Mouse (Mus musculus) frontal cortex, adult 2 months (tissue): ENCODE measurements at regions not wholly inside any gene's neighbourhood (a gene's known extent, or its start where the extent isn't known, plus 50 kb on each side); places are given as distances from the start of the nearest gene placed in this dataset.
"Not testable (repeated sequence)": the region's sequence is repeated elsewhere in the genome, so short reads cannot be mapped to it uniquely, and the experiment has no call there.

Experiments
- DNase-seq, 2 experiments: peaks; one replicate each; pipeline ENCODE4 v3.0.0; 2022; ENCODE audit warnings: low spot score in 1 of 2; ENCODE audit errors: extremely low spot score in 1 of 2

- no peak for DNase-seq
Observed at GRCm38 (mm10) chr3:31508471-31508870, 198.3 kb upstream of the Slc7a14 start.

DNA sequence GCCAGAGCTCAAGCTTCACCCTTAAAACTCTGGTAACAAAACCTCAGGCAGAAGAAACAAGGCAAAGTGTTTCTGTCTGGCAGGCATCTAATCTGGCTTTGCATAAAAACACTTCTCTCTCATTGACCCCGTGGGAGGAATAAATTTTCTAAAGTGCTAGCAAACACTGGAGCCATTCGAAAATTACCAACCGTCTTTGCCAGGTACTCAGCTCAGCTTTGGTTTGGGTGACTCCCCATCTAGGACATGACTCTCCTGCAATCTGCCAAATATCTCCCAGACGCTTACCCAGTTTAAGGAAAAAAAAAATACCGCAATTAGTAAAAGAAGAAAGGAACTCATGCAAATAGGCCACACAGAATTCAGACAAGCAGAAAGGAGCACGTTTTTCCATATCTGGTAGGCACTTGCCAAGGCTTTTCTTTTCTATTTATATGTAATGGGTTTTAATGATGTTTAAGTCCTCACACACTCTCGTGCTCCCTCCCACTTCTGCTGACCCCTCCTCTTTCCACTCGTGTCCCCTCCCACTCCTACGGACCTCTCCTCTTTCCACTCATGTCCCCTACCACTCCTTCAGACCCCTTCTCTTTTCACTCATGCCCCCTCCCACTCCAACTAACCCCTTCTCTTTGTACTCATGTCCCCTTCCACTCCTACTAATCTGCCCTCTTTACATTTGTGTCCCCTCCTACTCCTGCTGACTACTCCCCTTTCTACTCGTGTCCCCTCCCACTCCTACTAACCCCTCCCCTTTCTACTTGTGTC lies 189.2 kb upstream of the Slc7a14 start:
- DNase-seq = peak in 1 of 2 experiments; percentile 28

DNA sequence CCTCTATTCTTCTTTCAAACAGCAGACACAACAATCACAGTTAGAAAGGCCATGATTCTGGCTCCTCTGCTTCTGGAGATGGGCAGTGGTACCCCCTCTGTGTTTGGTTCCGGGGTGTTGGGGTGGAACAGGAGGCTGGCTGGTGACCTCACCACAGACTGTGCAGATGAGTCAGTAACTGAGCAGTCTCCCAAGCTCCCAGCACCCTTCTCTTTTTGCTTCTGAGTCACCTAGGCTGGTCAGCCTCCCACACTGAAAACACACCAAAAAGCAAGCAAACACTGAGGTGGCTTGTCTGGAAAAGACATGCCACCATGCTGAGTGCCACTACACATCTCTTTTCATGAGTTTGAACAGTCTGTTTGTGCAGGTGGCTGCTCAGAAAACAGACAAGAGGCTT lies 185.1 kb upstream of the Slc7a14 start:
- DNase-seq = peak in 1 of 2 experiments; percentile 6

- no peak for DNase-seq
Observed at GRCm38 (mm10) chr3:31494706-31495105, 184.5 kb upstream of the Slc7a14 start.

GRCm38 (mm10) chr3:31491736-31492135 lies 181.6 kb upstream of the Slc7a14 start:
- DNase-seq = not testable (repeated sequence)

DNA sequence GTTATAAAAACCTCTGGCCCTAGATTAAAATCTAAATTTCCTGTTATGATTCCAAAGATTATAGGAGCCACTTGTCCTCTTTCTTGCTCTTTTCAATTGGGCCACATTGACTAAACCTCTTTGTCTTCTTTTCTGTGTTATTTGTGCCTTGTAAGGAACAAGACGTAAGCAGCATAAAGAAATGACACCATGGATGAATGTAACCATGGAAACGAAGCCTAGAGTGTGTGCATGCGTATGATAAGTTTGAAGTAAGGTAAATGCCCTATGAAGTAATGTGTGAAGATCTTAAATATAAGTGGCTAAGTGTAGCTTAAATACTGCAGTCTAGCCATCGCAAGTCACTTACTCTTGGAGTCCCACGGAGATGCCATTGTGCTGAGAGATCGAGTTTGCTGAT lies 177.4 kb upstream of the Slc7a14 start:
- no peak for DNase-seq

DNA sequence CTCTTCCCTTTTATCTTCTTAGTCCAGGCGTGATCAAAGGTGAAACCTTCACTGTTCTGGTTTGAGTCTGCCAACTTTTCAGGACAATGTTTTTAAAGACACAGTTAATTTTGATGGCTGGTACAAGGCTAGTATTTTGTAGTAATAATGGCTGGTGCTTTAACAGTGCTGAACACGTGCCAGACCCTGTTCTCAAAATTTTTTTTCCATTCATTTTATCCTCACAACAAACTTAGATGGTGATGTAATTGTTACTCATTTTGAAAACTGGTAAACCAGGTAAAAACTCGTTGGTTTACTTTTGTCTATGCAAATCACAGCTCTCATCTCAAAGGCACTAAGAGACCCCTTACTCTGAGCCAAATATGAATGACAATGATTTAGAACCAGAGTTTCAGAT lies 171.8 kb upstream of the Slc7a14 start:
- no peak for DNase-seq

GRCm38 (mm10) chr3:31467882-31468281 lies 157.7 kb upstream of the Slc7a14 start:
- DNase-seq = no peak

DNA sequence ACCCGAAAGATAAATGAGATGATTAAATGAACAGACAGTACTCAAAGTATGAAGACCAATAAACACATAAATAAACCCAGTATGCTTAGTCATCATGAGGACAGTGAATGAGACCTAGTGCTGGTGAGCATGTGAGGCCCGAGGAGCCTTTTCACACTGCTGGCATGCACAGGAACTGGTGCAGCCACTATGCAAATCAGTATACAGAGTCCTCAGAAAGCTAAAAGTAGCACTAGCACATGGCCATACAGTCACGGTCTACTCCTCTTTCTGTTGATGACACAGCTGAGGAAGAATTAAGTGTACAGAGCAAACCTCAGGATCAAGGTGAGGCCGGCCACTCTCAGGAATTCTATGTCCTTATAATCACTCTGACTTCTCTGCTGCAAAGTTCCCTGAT lies 154.1 kb upstream of the Slc7a14 start:
- DNase-seq = no peak

DNA sequence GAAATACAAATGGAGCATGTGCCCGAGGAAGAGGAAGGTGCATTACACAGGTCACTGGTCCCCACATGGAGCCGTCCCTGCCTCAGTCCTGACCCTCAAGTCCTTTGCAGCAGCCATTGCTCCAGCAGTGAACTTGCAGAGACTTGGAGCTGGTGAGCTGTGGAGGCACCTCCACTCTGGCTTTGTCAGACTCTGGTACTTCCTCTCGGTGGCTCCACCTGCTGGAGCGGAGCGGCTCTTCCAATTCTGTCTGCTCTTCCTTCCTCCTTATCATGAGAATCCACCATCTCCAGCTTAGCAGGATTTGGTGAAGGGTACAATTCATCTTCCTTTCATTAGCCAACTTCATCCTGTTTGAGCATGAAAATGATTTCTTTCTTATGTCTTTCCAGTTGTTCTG lies 149.3 kb upstream of the Slc7a14 start:
- peak in 1 of 2 experiments; percentile 44 for DNase-seq

DNA sequence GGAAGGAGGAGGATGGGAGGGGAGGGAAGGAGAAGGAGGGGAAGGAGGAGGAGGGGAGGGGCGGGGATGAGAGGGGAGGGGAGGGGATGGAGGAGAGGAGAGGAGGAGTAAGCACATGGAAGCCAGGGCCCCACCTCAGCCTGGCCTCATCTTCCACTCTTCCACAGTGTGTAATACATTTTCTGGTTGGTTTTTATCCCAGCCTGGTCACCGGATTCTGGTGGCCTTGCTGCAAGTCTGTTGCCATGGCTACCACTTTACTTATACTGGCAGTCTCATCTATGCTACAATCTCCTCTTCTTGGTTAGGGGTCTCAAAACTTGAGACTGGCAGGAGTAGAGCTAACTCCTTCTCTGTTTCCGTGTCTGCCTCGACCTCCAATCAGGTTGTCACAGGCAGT lies 147.8 kb upstream of the Slc7a14 start:
- no peak for DNase-seq

GRCm38 (mm10) chr3:31455031-31455430 lies 144.9 kb upstream of the Slc7a14 start:
- DNase-seq = no peak

GRCm38 (mm10) chr3:31444861-31445260 lies 134.7 kb upstream of the Slc7a14 start:
- no peak for DNase-seq

DNA sequence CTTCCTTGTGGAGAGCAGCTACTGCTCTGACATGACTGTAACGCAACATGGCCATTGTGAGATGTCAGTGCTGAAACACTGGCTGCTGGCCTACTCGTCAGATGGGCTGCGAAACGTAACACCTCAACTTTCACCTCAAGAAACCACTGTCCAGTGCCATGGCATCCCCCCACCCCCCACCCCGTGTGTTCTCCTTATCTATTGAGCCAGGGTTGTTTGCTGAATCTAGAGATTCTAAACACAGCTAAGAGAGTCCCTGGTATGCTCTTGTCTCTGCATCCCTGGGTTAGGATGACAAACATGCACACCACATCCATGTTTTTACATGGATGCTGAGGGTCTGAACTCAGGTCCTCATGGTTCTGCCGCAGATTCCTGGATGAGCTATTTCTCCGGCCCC lies 134.1 kb upstream of the Slc7a14 start:
- no peak for DNase-seq

DNA sequence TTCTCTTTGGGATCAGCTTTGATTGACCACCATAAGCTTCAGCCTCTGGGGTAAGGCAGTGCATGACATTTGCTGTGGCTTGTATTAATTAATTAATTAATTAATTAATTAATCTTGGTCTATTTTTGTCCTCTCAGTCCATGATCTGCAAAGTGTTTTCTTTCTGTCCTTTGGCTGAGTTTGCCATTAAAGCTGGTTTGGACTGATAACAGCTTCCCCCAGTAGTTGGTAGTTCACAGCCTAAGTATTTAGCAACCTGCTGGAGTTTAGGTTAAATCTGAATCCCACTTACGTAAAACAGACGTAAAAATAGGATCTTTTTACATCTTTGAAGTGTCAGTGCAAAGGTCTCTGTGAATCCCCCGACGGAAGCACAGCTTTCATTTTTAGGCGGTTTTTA lies 133.7 kb upstream of the Slc7a14 start:
- DNase-seq = no peak

DNA sequence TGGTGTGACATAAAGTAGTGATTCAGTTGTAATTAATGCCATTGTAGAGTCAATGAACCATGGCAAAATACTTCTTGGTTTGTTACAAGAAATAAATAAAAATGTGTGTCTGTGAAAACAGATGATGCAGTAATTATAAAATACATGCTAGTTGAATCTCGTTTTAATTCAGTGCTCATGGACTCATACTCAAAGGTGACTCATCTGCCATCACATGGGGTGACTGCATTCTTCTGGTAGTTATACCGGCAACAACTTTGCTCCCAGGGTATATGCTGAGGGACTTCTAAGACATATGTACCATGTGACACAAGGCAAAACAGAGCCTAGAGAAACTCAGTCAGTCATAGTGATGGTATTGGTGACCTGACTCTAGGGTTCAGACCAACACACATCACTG lies 130.1 kb upstream of the Slc7a14 start:
- no peak for DNase-seq

- peak in 1 of 2 experiments; percentile 35 for DNase-seq
Observed at GRCm38 (mm10) chr3:31437970-31438369, 127.8 kb upstream of the Slc7a14 start.

DNA sequence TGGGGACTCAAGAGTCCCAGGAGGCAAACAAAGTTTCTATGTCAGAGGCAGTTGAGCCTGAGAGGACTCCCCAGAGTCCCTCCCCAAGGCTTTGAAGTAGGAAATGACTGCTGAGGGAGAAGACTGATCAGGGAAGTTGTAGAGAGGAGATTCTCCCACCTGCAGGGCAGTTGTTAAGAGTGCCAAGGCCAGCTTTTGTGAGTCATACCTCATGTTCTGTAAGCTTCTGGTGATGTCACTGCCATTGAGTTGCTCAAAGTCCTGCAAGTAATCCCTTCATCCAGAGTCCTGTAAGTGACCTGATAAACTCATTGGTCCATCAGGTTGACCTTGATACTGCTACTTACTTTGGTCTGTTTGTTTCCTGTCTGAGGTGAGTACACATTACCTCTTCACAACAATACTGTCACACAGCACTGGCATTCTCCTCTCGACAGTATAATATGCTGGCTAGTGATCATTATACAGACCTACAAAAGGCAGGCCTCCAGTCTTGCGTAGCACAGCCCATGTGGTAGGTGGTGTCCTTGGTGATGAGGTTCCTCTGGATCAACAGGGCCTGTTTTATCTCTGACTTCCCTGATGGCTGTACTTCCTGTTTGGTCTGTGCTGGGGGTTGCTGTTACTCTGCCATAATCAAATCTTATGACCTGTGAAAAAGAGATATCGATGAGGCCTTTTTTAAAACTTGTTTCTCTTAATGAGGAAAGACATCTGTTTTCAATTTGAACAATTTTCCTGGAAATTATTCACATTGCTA lies 125.2 kb upstream of the Slc7a14 start:
- no peak for DNase-seq

DNA sequence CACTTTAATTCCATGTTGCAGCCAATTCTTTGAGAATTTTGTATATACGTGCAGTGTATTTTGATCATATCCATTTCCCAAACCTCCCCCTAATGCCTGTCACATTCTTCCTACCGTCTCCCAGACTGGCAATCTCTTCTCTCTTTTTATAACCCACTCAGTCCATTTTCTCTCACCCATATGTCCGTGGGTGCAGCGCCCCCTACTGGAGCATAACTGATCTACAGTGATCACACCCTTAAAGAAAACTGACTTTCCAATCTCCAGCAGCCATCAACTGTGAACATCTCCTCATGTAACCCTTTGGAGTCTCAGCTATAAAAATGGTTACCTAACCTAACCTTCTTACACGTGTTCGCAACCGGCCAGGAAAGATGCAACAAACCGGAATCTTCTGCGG lies 123.0 kb upstream of the Slc7a14 start:
- DNase-seq = peak in 1 of 2 experiments; percentile 19

GRCm38 (mm10) chr3:31423517-31423916 lies 113.3 kb upstream of the Slc7a14 start:
- no peak for DNase-seq

- no peak for DNase-seq
Observed at GRCm38 (mm10) chr3:31408802-31409201, 98.6 kb upstream of the Slc7a14 start.

DNA sequence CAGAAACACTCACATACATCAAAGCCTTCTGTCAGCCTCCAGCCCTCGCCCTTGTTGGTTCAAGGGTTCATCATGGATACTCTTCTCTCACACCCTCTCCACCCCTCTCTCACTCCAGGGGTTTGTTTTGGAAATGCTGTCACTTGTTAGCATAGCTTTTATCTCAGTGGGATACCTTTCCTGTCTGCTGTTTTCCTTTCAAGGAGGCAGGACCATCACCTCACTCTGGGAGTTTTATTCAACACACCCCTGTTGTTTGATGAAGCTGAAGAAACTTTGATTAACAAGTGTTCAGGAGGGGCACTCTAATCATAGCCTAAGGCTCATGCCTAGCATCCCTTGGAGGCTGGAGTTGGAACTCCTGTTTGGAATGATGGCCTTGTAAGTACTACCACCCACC lies 95.7 kb upstream of the Slc7a14 start:
- no peak for DNase-seq
